Mouse (Mus musculus) lung, postnatal 0 days (tissue): ENCODE measurements around the gene Atat1. TPM values are rescaled to one million over a fixed set of nuclear protein-coding genes. Genes with fewer than 3 reads are reported as not detected.

Experiments
- ATAC-seq: fragments of 200-750 bp; cut with Nextera tagmentation; 2 replicates; pipeline ENCODE4 v1.8.0; 2017; ENCODE audit warnings: moderate library complexity
- DNase-seq: peaks from one replicate; pipeline ENCODE4 v3.0.0-alpha.2; 2016; ENCODE audit warnings: low spot score
- H3K27ac ChIP-seq: fragments of 300-500 bp; sonication (generic); 2 replicates; pipeline ENCODE4 v1.5.1; 2014; ENCODE audit warnings: antibody characterized with exemption, mild to moderate bottlenecking, low read length, mixed read lengths
- H3K27me3 ChIP-seq: fragments of 300-500 bp; sonication (generic); replicated peaks from 2 replicates; pipeline ENCODE4 v1.6.1; 2014; ENCODE audit warnings: low read length, mixed read lengths; ENCODE audit not compliant: insufficient read depth
- H3K36me3 ChIP-seq: fragments of 300-500 bp; sonication (generic); 2 replicates; pipeline ENCODE4 v1.6.1; 2014; ENCODE audit warnings: low read length, mixed read lengths; ENCODE audit not compliant: insufficient read depth
- H3K4me1 ChIP-seq: fragments of 300-500 bp; sonication (generic); 2 replicates; pipeline ENCODE4 v1.6.1; 2014; ENCODE audit warnings: antibody characterized with exemption, low read depth, low read length, mixed read lengths; ENCODE audit not compliant: insufficient read depth
- H3K4me2 ChIP-seq: fragments of 300-500 bp; sonication (generic); replicated peaks from 2 replicates; pipeline ENCODE4 v1.6.1; 2014; ENCODE audit warnings: low read depth, mild to moderate bottlenecking, low read length, moderate library complexity, mixed read lengths
- H3K4me3 ChIP-seq: fragments of 300-500 bp; sonication (generic); 2 replicates; pipeline ENCODE4 v1.5.1; 2014; ENCODE audit warnings: low read depth, low read length
- H3K9ac ChIP-seq: fragments of 300-500 bp; sonication (generic); replicated peaks from 2 replicates; pipeline ENCODE4 v1.6.1; 2014; ENCODE audit warnings: low read depth, mild to moderate bottlenecking
- H3K9me3 ChIP-seq: fragments of 300-500 bp; sonication (generic); 2 replicates; pipeline ENCODE4 v1.6.1; 2016; ENCODE audit warnings: low read length, mixed read lengths
- CTCF ChIP-seq: IDR thresholded peaks from 2 replicates; pipeline ENCODE4 v1.5.1; 2016; ENCODE audit warnings: antibody characterized with exemption, mild to moderate bottlenecking
- EP300 ChIP-seq: IDR thresholded peaks from 2 replicates; pipeline ENCODE4 v1.6.1; 2016; ENCODE audit warnings: antibody characterized with exemption, mild to moderate bottlenecking, control low read depth
- WGBS: fragments of 180-500 bp; shearing (Covaris S2); extraction: QIAGEN DNeasy Blood & Tissue Kit; methylation state at CpG from one replicate; pipeline ENCODE4 v1.1.7; 2014; 5-methylcytosine and 5-hydroxymethylcytosine counted together
- polyA plus RNA-seq: library from polyadenylated mRNA; unstranded; fragments of >200 nt; fragmentation: Nextera tagmentation; extraction: Ambion mirVana; gene quantifications from 2 replicates; pipeline ENCODE4 v1.2.1, GENCODE M21; 2015

The Atat1 gene
- polyA plus RNA-seq, 1 experiment from 2014 or later, result 19.3 TPM

DNA sequence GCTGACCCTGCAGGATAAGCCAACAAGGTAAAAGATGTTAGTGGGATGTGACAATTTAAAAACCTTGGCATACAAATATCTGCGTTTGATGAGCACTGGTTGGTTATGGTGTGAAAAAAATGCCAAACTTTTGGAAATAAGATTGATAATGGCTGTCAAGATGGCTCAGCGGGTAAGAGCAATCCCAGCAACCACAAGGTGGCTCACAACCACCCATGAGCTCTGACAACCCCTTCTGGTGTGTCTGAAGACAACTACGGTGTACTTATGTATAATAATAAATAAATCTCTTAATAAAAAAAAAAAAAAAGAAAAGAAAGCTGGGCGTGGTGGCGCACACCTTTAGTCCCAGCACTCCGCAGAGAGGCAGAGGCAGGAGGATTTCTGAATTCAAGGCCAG is 5.1 kb upstream of the Atat1 start:
- no peak for ATAC-seq

DNA sequence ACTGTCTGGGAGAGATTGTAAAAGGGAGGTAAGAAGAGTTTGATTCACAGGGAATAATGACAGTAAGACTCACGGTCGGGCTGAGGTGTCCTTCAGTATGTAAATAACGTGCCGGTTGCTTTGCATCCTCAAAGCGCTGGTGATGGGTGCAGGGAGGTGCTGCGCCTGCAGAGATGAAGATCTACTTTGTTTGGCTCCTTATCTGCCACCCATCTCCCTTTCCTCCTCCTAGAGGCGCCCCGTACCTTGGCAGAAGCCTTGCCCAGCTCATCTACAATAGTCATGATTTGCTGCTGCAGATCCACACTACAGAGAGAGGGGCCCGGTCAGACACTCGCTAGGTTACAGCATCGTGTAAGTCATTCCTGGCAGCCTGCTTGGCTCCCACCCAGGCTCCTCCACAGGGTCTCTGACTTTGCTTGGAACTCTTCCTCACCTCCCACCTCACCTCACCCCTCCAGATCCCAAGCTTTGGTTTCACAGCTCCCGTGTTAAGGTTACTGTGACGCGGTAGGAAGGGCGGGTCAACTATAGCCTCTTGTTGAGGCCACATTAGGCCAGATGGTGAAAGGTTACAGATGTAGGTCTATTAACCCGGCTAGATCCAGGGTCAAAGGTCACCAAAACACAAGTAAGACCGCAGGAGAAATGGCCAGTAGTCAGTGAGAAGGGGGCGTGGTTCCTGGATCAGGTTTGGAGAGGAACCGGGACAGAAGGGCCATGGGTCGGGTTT is 523 bp downstream of the Atat1 start:
- no peaks in the 10 kb centered on the region for H3K4me1 ChIP-seq
- ATAC-seq (peak; percentile 38), DNase-seq (no peak)
- no peaks in the 10 kb centered on the region for H3K36me3 ChIP-seq
- H3K27ac ChIP-seq, result peak overlapping the region; percentile 75; the same call in 1 of the 2 replicates
- H3K9ac ChIP-seq, result peak overlapping the region; percentile 43
- H3K9me3 ChIP-seq, result no peaks in the 10 kb centered on the region
- WGBS, result 11% methylated on average over 20 of the region's 20 CpGs
- no peak for TF ChIP-seq CTCF
- no peak for TF ChIP-seq EP300
- H3K4me2 ChIP-seq, result peak overlapping the region; percentile 87
- H3K27me3 ChIP-seq, result no peaks in the 10 kb centered on the region
- H3K4me3 ChIP-seq, result peak overlapping the region; percentile 62

More for the DNA sequence above, 5.1 kb upstream of the Atat1 start:
- TF ChIP-seq EP300, result no peak
- TF ChIP-seq CTCF, result peak; percentile 20; the same call in 1 of the 2 replicates
- no peak overlapping the region for H3K9ac ChIP-seq
- peaks cover 8% of the 10 kb centered on the region; the same call in 1 of the 2 replicates for H3K4me1 ChIP-seq
- H3K36me3 ChIP-seq, result no peaks in the 10 kb centered on the region
- H3K4me2 ChIP-seq, result no peak overlapping the region; the same call in 1 of the 2 replicates
- 69% methylated on average over 6 of the region's 6 CpGs for WGBS
- no peak overlapping the region for H3K27ac ChIP-seq
- DNase-seq, result no peak
- no peaks in the 10 kb centered on the region for H3K9me3 ChIP-seq
- no peaks in the 10 kb centered on the region for H3K27me3 ChIP-seq
- H3K4me3 ChIP-seq, result no peak overlapping the region

DNA sequence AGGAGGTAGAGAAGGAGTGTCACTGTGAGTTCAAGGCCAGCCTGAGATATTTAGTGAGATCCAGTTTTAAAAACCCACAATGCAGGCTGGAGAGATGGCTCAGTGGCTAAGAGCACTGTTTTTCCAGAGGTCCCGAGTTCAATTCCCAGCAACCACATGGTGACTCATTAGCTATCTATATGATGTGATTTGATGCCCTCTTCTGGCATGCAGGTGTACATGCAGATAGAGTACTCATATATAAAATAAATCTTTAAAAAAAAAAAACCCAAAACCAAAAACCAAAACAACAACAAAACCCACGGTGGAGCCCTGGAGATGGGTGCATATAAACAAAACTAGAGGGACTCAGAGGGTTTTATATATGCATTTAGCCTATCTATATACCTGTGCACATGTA is 2.3 kb downstream of the Atat1 start:
- H3K4me2 ChIP-seq, result no peak overlapping the region
- WGBS, result 72% methylated on average over 2 of the region's 2 CpGs
- no peak overlapping the region for H3K4me3 ChIP-seq
- H3K4me1 ChIP-seq, result no peaks in the 10 kb centered on the region
- no peak overlapping the region for H3K9ac ChIP-seq
- no peaks in the 10 kb centered on the region for H3K36me3 ChIP-seq
- H3K27ac ChIP-seq, result no peak overlapping the region
- TF ChIP-seq EP300 (no peak), CTCF (peak; percentile 53)
- DNase-seq, result peak; percentile 41
- H3K9me3 ChIP-seq, result no peaks in the 10 kb centered on the region
- H3K27me3 ChIP-seq, result no peaks in the 10 kb centered on the region
- no peak for ATAC-seq

DNA sequence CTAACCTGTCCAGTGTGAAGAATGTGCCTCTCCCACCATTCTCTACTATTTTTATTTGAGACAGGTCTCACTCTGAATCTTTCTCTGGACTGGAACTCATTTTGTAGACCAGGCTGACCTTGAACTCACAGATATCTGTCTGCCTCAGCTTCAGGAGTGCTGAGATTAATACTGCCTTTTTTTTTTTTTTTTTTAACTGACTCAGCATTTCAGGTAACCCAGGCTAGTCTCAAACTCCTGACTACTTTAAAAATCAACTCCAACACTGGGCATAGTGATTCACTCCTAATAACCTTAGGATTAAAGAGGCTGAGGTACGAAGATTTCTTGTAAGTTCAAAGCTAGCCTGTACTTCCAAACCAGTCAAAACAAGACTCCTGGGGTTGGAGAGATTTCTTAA is 4.3 kb downstream of the Atat1 start:
- ATAC-seq (no peak), DNase-seq (no peak)
- TF ChIP-seq EP300, result no peak
- TF ChIP-seq CTCF, result no peak
- Histone ChIP-seq H3K27me3 (no peaks in the 10 kb centered on the region), H3K9ac (no peak overlapping the region), H3K4me3 (no peak overlapping the region), H3K27ac (no peak overlapping the region), H3K4me1 (no peaks in the 10 kb centered on the region), H3K4me2 (no peak overlapping the region), H3K9me3 (no peaks in the 10 kb centered on the region), H3K36me3 (no peaks in the 10 kb centered on the region)
- 93% methylated on average over 1 of the region's 1 CpGs for WGBS

DNA sequence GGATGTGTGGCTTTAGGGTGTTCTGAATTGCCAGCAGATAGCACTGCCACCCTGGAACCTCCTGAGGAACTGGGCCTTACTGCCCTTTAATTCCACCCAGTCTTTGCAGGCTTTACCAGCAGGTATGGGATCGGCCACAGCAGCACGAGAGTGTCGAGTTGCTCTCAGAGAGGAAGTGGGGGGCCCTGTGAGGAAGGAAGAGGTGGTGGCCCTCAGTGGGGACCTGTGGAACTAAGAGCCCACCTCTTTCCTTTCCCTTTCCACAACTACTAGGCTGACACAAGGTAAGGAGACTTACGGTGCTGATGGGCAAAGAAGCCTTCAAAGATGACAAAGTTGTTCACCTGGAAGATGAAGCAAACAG is 5.9 kb downstream of the Atat1 start:
- no peaks in the 10 kb centered on the region for H3K27me3 ChIP-seq
- H3K4me3 ChIP-seq, result no peak overlapping the region
- no peaks in the 10 kb centered on the region for H3K36me3 ChIP-seq
- H3K27ac ChIP-seq, result peak overlapping the region; percentile 55
- no peak for TF ChIP-seq CTCF
- TF ChIP-seq EP300, result no peak
- no peak overlapping the region for H3K9ac ChIP-seq
- no peak for DNase-seq
- no peaks in the 10 kb centered on the region for H3K9me3 ChIP-seq
- 48% methylated on average over 4 of the region's 4 CpGs for WGBS
- no peak; the same call in 1 of the 2 replicates for ATAC-seq
- H3K4me1 ChIP-seq, result no peaks in the 10 kb centered on the region
- H3K4me2 ChIP-seq, result no peak overlapping the region

DNA sequence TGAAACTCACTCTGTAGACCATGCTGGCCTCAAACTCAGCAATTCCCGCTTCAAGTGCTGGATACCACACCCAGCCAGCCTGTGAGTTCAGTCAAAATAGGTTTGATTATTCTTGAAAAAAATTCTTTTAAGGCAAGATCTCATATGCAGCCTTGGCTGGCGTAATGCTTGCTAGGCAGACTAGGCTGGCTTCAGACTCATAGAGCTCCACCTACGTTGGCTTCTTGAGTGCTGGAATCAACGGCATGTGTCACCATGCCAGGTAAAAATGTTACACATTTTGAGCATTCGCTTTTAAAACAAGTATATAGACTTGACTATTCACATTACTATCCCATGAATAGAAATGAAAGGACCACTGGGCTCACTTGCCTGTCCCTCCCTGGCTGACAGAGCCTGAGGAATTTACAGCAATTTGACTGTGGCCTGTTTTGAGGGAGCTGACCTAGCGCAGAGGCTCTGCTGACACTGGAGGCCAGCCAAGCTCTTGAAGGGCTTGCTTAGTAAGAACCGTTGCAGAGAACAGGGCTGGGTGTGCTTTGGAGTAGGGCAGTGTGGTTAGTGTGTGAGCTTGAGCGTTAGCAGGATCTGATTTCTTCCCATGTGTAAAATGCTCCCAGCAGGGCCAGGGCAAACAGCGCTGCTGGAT is 6.4 kb downstream of the Atat1 start:
- no peaks in the 10 kb centered on the region for H3K36me3 ChIP-seq
- no peak overlapping the region for H3K9ac ChIP-seq
- 62% methylated on average over 9 of the region's 9 CpGs for WGBS
- DNase-seq (peak; percentile 88), ATAC-seq (peak; percentile 95)
- no peak overlapping the region for H3K4me3 ChIP-seq
- TF ChIP-seq CTCF, result no peak
- no peak for TF ChIP-seq EP300
- no peaks in the 10 kb centered on the region for H3K9me3 ChIP-seq
- peak overlapping the region; percentile 55 for H3K27ac ChIP-seq
- no peak overlapping the region for H3K4me2 ChIP-seq
- H3K4me1 ChIP-seq, result no peaks in the 10 kb centered on the region
- H3K27me3 ChIP-seq, result no peaks in the 10 kb centered on the region
